Mouse (Mus musculus) brain, embryonic 14.5 days (tissue): ENCODE measurements around the gene Abcf3. TPM values are rescaled to one million over a fixed set of nuclear protein-coding genes. Genes with fewer than 3 reads are reported as not detected.

Experiments
- DNase-seq: peaks from one replicate; pipeline ENCODE4 v3.0.0-alpha.2; 2011; ENCODE audit warnings: low read depth
- CTCF ChIP-seq: fragments of 200-500 bp; IDR thresholded peaks from 2 replicates; pipeline ENCODE4 v1.5.1; 2012; ENCODE audit warnings: inconsistent platforms, mild to moderate bottlenecking, moderate library complexity, borderline replicate concordance; ENCODE audit not compliant: insufficient read depth, insufficient read length; ENCODE audit errors: extremely low read depth
- POLR2A ChIP-seq: fragments of 200-500 bp; IDR thresholded peaks from 2 replicates; pipeline ENCODE4 v1.6.1; 2012; ENCODE audit warnings: mild to moderate bottlenecking, inconsistent platforms, borderline replicate concordance; ENCODE audit not compliant: poor library complexity, insufficient read depth, insufficient read length, severe bottlenecking; ENCODE audit errors: extremely low read depth
- polyA plus RNA-seq: library from polyadenylated mRNA; depleted of rRNA; stranded (reverse); fragments of >200 nt; gene quantifications from 2 replicates; pipeline ENCODE4 v1.2.3, GENCODE M21; 2012

The Abcf3 gene
- polyA plus RNA-seq, 1 experiment = 67.5 TPM

DNA sequence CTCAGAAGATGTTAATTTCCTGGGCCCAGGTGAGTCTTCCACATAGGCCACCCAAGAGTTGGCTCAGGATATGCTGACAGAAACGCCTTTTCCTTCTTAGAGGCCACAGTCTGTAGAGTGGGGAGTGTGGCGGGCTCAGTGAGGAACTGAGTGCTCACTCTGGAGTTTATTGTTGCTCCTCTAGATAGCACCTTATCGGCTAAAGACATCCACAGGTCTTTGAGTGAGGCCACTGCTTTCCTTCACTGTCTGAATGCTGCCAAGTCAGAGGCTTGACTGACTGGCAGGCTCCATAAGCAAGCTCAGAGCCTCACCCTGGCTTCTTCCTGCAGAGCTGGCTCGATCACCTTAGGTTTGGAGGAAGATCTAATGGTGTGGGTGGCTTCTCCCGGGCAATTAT, 19.6 kb upstream of the Abcf3 start:
- DNase-seq = no peak

GRCm38 (mm10) chr16:20529375-20529774, 19.0 kb upstream of the Abcf3 start:
- TF ChIP-seq CTCF (no peak), POLR2A (no peak)

More for the DNA sequence above, 19.6 kb upstream of the Abcf3 start:
- TF ChIP-seq CTCF = no peak
- no peak for TF ChIP-seq POLR2A

GRCm38 (mm10) chr16:20530941-20531340, 17.4 kb upstream of the Abcf3 start:
- TF ChIP-seq CTCF (no peak), POLR2A (no peak)
- DNase-seq = no peak

More at GRCm38 (mm10) chr16:20529375-20529774, 19.0 kb upstream of the Abcf3 start:
- peak; percentile 83 for DNase-seq

DNA sequence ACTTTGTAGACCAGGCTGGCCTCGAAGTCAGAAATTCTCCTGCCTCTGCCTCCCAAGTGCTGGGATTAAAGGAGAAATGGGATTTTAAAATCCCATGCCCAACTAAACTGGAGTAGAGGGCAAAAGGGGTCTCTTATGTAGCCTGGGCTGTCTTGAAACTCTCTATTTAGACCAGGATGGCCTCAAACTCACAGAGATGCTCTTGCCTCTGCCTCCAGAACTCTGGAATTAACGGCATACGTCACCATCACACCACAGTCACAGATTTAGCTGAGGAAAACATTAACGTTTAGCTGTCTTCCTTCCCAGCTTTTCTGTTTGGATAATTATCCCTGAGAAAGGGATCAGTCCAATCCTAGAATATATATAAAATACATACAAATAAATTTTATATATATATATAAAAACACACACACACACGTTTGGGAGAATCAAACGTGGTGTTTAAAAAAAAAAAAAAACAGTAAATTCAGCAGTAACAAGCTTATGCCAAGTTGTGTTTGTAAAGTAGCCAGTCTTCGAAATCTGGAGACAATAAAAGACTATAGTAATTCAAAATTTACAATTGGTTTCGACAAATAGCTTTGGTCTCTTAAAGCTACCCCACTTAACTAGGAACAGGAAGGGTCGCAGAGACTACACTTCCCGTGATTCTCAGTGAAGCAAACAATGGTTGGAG, 13.6 kb upstream of the Abcf3 start:
- DNase-seq = no peak

GRCm38 (mm10) chr16:20535296-20536080, 12.9 kb upstream of the Abcf3 start, which contains the start of gene Ap2m1:
Gene Ap2m1, plus strand, starts transcription at chr16:20535478.
- DNase-seq = peak; percentile 100
- TF ChIP-seq CTCF (no peak), POLR2A (peak; percentile 80; the same call in 1 of the 2 replicates)

More for the DNA sequence above, 13.6 kb upstream of the Abcf3 start:
- TF ChIP-seq CTCF = no peak
- TF ChIP-seq POLR2A = no peak

- TF ChIP-seq CTCF = no peak
- no peak for DNase-seq
These were observed 12.2 kb upstream of the Abcf3 start for GRCm38 (mm10) chr16:20536081-20536665.

GRCm38 (mm10) chr16:20537071-20537471, 11.3 kb upstream of the Abcf3 start:
- DNase-seq = peak; percentile 28
- TF ChIP-seq POLR2A (no peak), CTCF (no peak)

- TF ChIP-seq POLR2A (no peak), CTCF (no peak)
- no peak for DNase-seq
These were observed 10.6 kb upstream of the Abcf3 start for GRCm38 (mm10) chr16:20537601-20538320.

DNA sequence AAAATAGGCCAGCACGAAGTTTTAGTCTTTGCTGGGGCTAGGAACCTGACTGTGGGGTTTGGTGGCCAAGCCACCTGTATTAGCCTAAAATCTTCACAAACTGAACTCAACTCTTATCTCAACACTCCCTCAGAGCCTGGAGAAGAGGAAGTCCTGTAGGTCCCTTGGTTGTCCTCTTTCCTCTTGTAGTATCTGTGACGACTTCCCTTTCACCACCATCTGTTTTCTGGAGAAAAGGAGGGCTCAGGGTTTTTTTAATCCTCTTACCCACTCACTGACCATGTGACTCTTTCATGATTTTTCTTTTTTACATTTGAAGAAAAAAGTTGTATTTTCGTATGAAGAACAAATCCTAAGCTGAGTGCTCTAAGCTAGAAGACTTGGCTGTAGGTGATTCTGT, 8.7 kb upstream of the Abcf3 start:
- TF ChIP-seq CTCF (no peak), POLR2A (no peak)
- no peak for DNase-seq

- no peak for DNase-seq
- no peak for TF ChIP-seq POLR2A
These were observed 7.9 kb upstream of the Abcf3 start for GRCm38 (mm10) chr16:20540438-20540837.

GRCm38 (mm10) chr16:20545696-20546095, 2.7 kb upstream of the Abcf3 start:
- DNase-seq = no peak
- TF ChIP-seq CTCF = no peak
- no peak for TF ChIP-seq POLR2A
